Mouse (Mus musculus): ENCODE measurements around the gene Ngb. TPM values are rescaled to one million over a fixed set of nuclear protein-coding genes. Genes with fewer than 3 reads are reported as not detected.

Ngb gene
- 8.5 and 10.8 TPM in 2 replicates for polyA plus RNA-seq (2015; fragmentation: Nextera tagmentation; extraction: Ambion mirVana)

DNA sequence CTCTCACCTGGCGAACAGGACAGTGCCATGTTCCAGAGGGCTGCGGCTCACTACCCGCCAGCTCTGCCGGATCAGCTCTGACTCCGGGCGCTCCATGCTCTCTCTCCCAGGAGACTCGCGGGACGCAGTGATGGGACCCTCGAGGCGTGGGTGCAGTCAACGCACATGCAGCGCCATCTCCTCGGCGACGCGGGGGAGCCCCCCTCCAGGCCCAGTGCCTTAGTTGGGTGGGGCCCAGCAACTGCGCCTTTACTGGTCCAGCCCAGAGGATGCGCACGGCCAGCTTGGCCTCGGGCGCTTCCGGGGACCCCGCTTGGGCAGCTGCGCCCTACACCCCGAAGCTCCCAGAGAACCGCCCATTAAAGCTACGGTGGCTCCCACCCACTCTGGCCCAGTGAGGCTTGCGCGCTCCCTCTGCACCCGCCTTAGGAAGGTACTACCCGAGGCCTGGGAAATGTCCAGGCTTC lies at the start of gene Ngb:
TSS of gene Ngb (minus strand) at position 375 of the 467 bp plus-strand sequence.
- Histone ChIP-seq H3K4me2 (ENCODE audit: low read length) (peak within 1 kb of the TSS; percentile 85), H3K36me3 (ENCODE audit: control insufficient read depth, insufficient read depth, low read length) (no peaks in the 10 kb centered on the region), H3K4me1 (ENCODE audit: control insufficient read depth, insufficient read depth, low read length) (peaks cover 6% of the 10 kb centered on the region), H3K27me3 (ENCODE audit: control insufficient read depth, insufficient read depth, low read depth, low read length) (peaks cover 9% of the 10 kb centered on the region; the same call in 1 of the 2 replicates), H3K9ac (ENCODE audit: low read depth, low read length) (peak within 1 kb of the TSS; percentile 62), H3K9me3 (replicated peaks; ENCODE audit: control insufficient read depth, low read length, poor library complexity, severe bottlenecking) (no peaks in the 10 kb centered on the region), H3K4me3 (ENCODE audit: low read depth, low read length) (peak within 1 kb of the TSS; percentile 33), H3K27ac (ENCODE audit: low read length) (no peak within 1 kb of the TSS)
- 3% methylated on average over 32 of the region's 32 CpGs for WGBS
- ATAC-seq, result peak; percentile 66; the same call in 1 of the 2 replicates

DNA sequence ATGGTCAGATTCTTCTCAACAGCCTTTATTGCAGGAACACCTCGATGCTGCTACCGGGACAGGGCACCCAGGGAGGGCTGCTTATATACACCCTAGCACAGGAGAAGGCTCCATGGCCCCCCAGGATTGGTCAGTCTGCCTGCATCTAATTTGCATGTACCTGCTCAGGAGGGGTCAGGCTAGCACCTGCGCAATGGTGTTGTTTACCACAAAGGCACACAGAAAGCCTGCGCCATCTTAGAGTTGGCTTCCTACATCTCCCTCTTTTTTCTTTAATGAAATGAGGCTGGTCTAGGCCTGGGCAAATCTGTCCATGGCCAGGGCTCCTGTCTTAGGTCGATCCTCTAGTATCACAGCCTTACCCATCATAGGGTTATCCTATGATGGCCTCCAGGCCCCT lies 47.1 kb upstream of the Ngb start:
- no peak overlapping the region for H3K27ac ChIP-seq (ENCODE audit: low read length)
- H3K4me2 ChIP-seq (ENCODE audit: low read length), result no peak overlapping the region
- H3K36me3 ChIP-seq (ENCODE audit: control insufficient read depth, insufficient read depth, low read length), result no peaks in the 10 kb centered on the region
- H3K9ac ChIP-seq (ENCODE audit: low read depth, low read length), result no peak overlapping the region
- no peak for ATAC-seq
- 0 out of 2 replicates have a peak, but pooled peaks cover 1% of the 10 kb centered on the region for H3K9me3 ChIP-seq (replicated peaks; ENCODE audit: control insufficient read depth, low read length, poor library complexity, severe bottlenecking)
- no peak overlapping the region for H3K4me3 ChIP-seq (ENCODE audit: low read depth, low read length)
- H3K27me3 ChIP-seq (ENCODE audit: control insufficient read depth, insufficient read depth, low read depth, low read length), result no peaks in the 10 kb centered on the region
- H3K4me1 ChIP-seq (ENCODE audit: control insufficient read depth, insufficient read depth, low read length), result peaks cover 17% of the 10 kb centered on the region
- 97% methylated on average over 5 of the region's 5 CpGs for WGBS

DNA sequence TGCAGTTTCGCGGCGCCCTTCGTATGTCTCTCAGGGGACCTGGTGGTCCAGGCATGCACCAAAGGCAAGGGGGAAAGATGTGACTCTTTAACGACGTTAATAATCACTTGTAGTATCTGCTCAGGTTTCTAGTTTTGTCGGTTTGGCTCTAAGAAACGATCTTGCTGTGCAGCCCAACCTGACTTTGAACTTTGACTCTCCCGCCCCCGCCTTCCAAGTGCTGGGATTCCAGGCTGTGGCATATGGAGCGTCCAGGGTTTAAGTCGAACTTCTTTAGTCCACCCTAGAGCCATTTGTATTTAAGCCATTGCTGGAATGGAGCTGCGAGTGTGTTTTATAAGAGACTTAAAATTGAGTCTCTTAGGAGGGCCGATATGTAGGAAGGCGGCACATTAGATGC lies 45.8 kb upstream of the Ngb start:
- Histone ChIP-seq H3K27ac (ENCODE audit: low read length) (peak overlapping the region; percentile 99), H3K4me1 (ENCODE audit: control insufficient read depth, insufficient read depth, low read length) (peaks cover 17% of the 10 kb centered on the region), H3K9ac (ENCODE audit: low read depth, low read length) (peak overlapping the region; percentile 88), H3K27me3 (ENCODE audit: control insufficient read depth, insufficient read depth, low read depth, low read length) (no peaks in the 10 kb centered on the region), H3K36me3 (ENCODE audit: control insufficient read depth, insufficient read depth, low read length) (no peaks in the 10 kb centered on the region), H3K4me2 (ENCODE audit: low read length) (peak overlapping the region; percentile 70), H3K4me3 (ENCODE audit: low read depth, low read length) (peak overlapping the region; percentile 94), H3K9me3 (replicated peaks; ENCODE audit: control insufficient read depth, low read length, poor library complexity, severe bottlenecking) (0 out of 2 replicates have a peak, but pooled peaks cover 2% of the 10 kb centered on the region)
- ATAC-seq, result no peak; the same call in 1 of the 2 replicates
- 14% methylated on average over 15 of the region's 15 CpGs for WGBS

DNA sequence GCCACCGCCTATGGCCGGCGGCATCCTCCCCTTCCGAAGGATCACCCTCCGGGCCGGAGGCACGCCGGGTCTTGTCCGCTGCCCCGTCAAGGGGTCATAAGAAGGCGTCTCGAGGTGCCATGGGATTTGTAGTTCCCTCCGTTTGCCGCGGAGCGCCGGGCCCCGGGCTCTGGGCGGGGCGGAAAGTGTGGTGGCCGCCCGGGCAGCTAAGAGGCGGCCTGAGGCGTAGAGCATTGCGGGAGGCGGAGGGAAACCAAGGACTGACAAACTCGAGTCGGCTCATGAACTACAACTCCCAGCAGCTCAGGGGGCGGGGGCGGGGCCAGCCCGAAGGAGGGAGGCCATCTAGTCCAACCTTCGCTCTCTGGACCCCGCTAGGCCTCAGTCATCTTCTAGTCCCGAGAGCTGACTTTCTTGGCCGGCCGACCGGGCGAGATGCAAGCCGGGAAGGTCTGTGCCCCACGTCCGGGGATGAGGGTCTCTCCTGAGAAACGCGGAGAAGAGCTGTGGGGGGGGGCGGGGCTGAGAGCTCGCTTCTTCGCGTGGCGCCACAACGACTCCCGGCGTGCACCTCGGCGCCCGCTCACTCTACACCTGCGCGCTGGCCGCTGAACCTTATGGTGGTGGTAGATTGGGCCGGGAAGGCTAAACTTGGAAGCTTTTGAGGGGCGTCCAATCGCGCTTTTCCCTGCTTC lies 45.2 kb upstream of the Ngb start, which contains the start of gene Pomt2:
TSS of gene Pomt2 (minus strand) at position 574 of the 695 bp plus-strand sequence.
- Histone ChIP-seq H3K27me3 (ENCODE audit: control insufficient read depth, insufficient read depth, low read depth, low read length) (no peaks in the 10 kb centered on the region), H3K36me3 (ENCODE audit: control insufficient read depth, insufficient read depth, low read length) (no peaks in the 10 kb centered on the region), H3K4me1 (ENCODE audit: control insufficient read depth, insufficient read depth, low read length) (peaks cover 17% of the 10 kb centered on the region), H3K9me3 (replicated peaks; ENCODE audit: control insufficient read depth, low read length, poor library complexity, severe bottlenecking) (0 out of 2 replicates have a peak, but pooled peaks cover 2% of the 10 kb centered on the region), H3K4me2 (ENCODE audit: low read length) (peak within 1 kb of the TSS; percentile 70), H3K9ac (ENCODE audit: low read depth, low read length) (peak within 1 kb of the TSS; percentile 88), H3K27ac (ENCODE audit: low read length) (peak within 1 kb of the TSS; percentile 99), H3K4me3 (ENCODE audit: low read depth, low read length) (peak within 1 kb of the TSS; percentile 94)
- ATAC-seq, result peak; percentile 96
- under 1% methylated on average over 59 of the region's 61 CpGs for WGBS

DNA sequence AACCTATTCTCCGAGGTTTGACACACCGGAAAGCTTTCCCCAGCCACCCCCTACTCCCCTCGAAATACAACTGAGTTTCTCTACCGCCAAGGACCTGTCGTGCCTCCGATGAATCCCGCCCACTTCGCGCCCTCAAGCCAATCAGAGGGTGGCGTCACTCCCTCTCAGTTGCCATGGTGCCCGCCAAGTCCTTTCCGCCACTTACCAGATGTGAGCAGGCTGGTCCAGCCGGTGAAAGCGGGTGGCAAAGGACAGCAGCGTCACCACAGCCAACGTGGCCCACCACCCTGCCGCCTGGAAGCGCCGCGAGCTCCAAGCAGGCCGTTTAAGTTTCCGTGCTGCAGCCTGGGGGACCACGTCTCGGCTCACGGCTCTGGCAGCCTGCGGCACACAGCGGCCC lies 44.6 kb upstream of the Ngb start, which contains the start of gene Gstz1:
TSS of gene Gstz1 (plus strand) at position 200 of the 400 bp plus-strand sequence.
- 0 out of 2 replicates have a peak, but pooled peaks cover 2% of the 10 kb centered on the region for H3K9me3 ChIP-seq (replicated peaks; ENCODE audit: control insufficient read depth, low read length, poor library complexity, severe bottlenecking)
- peak within 1 kb of the TSS; percentile 94 for H3K4me3 ChIP-seq (ENCODE audit: low read depth, low read length)
- no peaks in the 10 kb centered on the region for H3K27me3 ChIP-seq (ENCODE audit: control insufficient read depth, insufficient read depth, low read depth, low read length)
- WGBS, result 0% methylated on average over 27 of the region's 27 CpGs
- no peaks in the 10 kb centered on the region for H3K36me3 ChIP-seq (ENCODE audit: control insufficient read depth, insufficient read depth, low read length)
- H3K4me2 ChIP-seq (ENCODE audit: low read length), result peak within 1 kb of the TSS; percentile 70
- peak within 1 kb of the TSS; percentile 88 for H3K9ac ChIP-seq (ENCODE audit: low read depth, low read length)
- H3K27ac ChIP-seq (ENCODE audit: low read length), result peak within 1 kb of the TSS; percentile 99
- ATAC-seq, result peak; percentile 92
- H3K4me1 ChIP-seq (ENCODE audit: control insufficient read depth, insufficient read depth, low read length), result peaks cover 17% of the 10 kb centered on the region

DNA sequence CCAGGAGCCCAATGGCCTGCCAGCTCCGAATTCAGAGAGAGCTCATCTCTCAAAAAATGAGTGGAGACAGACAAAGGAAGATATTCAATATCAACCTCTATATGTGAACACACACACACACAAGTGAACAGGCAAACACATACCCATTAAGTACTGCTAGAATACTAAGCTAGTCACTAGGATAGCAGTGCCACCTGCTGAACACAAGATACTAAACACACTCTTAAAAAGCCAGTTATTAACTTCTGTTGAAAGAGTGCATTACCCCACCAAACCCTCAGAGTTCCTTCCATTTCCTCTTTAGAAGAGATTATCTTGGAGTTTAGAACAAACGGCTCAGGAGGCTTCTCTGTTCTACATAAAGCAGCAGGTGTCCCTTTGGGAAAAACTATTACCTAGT lies 39.8 kb upstream of the Ngb start:
- Histone ChIP-seq H3K27ac (ENCODE audit: low read length) (no peak overlapping the region), H3K9me3 (replicated peaks; ENCODE audit: control insufficient read depth, low read length, poor library complexity, severe bottlenecking) (0 out of 2 replicates have a peak, but pooled peaks cover 2% of the 10 kb centered on the region), H3K4me3 (ENCODE audit: low read depth, low read length) (no peak overlapping the region), H3K9ac (ENCODE audit: low read depth, low read length) (no peak overlapping the region), H3K4me1 (ENCODE audit: control insufficient read depth, insufficient read depth, low read length) (peaks cover 11% of the 10 kb centered on the region), H3K4me2 (ENCODE audit: low read length) (no peak overlapping the region), H3K27me3 (ENCODE audit: control insufficient read depth, insufficient read depth, low read depth, low read length) (no peaks in the 10 kb centered on the region), H3K36me3 (ENCODE audit: control insufficient read depth, insufficient read depth, low read length) (no peaks in the 10 kb centered on the region)
- 75% methylated on average over 2 of the region's 2 CpGs for WGBS
- no peak for ATAC-seq

DNA sequence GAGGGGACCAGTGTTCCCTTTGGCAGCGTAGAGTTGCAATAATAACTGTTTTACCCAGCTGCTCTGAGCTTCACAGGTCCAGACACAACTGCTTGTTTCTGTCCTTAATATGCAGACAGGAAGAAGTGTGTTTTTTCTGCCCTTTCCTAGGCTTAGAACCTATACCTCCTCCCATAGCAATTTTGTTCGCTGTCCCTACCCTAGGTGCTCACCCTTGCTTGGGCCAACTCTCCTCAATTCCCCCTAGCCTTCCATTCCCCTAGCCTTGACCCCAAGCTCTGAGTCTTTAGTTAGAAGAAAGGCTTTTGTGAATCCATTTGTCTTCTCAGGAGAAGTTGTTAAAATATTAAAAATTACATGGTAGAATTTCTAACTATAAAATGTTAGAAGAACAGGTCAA lies 36.4 kb upstream of the Ngb start:
- H3K27ac ChIP-seq (ENCODE audit: low read length), result no peak overlapping the region
- H3K4me3 ChIP-seq (ENCODE audit: low read depth, low read length), result no peak overlapping the region
- 0 out of 2 replicates have a peak, but pooled peaks cover 2% of the 10 kb centered on the region for H3K36me3 ChIP-seq (ENCODE audit: control insufficient read depth, insufficient read depth, low read length)
- no peak overlapping the region for H3K4me2 ChIP-seq (ENCODE audit: low read length)
- H3K4me1 ChIP-seq (ENCODE audit: control insufficient read depth, insufficient read depth, low read length), result no peaks in the 10 kb centered on the region; the same call in 1 of the 2 replicates
- no peak overlapping the region for H3K9ac ChIP-seq (ENCODE audit: low read depth, low read length)
- ATAC-seq, result no peak
- no peaks in the 10 kb centered on the region for H3K27me3 ChIP-seq (ENCODE audit: control insufficient read depth, insufficient read depth, low read depth, low read length)
- WGBS, result 36% methylated on average over 2 of the region's 2 CpGs
- H3K9me3 ChIP-seq (replicated peaks; ENCODE audit: control insufficient read depth, low read length, poor library complexity, severe bottlenecking), result no peaks in the 10 kb centered on the region

DNA sequence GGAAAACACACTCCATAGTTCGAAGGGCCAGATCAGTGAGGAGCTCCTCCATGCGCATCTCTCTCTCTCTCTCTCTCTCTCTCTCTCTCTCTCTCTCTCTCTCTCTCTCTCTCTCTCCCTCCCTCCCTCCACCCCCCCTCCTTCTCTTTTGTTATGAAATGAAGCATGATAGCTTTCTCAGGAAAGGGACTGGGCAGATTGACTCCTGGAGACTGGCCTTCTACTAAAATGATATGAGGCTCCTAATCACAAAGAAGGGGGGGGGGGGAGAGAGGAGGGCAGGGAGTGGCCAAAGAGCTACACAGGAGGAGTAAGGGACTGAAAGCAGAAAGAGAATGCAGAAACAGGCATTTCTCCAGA lies 36.0 kb upstream of the Ngb start:
- Histone ChIP-seq H3K27ac (ENCODE audit: low read length) (0 out of 2 replicates have a peak overlapping the region, but pooled peaks have one; percentile 55), H3K4me1 (ENCODE audit: control insufficient read depth, insufficient read depth, low read length) (no peaks in the 10 kb centered on the region; the same call in 1 of the 2 replicates), H3K9me3 (replicated peaks; ENCODE audit: control insufficient read depth, low read length, poor library complexity, severe bottlenecking) (no peaks in the 10 kb centered on the region), H3K27me3 (ENCODE audit: control insufficient read depth, insufficient read depth, low read depth, low read length) (no peaks in the 10 kb centered on the region), H3K36me3 (ENCODE audit: control insufficient read depth, insufficient read depth, low read length) (0 out of 2 replicates have a peak, but pooled peaks cover 2% of the 10 kb centered on the region), H3K9ac (ENCODE audit: low read depth, low read length) (no peak overlapping the region), H3K4me2 (ENCODE audit: low read length) (no peak overlapping the region), H3K4me3 (ENCODE audit: low read depth, low read length) (no peak overlapping the region)
- 20% methylated on average over 2 of the region's 2 CpGs for WGBS
- no peak for ATAC-seq
